Mouse (Mus musculus): ENCODE measurements around the gene Fubp3. TPM values are rescaled to one million over a fixed set of nuclear protein-coding genes. Genes with fewer than 3 reads are reported as not detected.

Fubp3 gene
- polyA plus RNA-seq, 1 experiment from 2014 or later, result 19.4 TPM

DNA sequence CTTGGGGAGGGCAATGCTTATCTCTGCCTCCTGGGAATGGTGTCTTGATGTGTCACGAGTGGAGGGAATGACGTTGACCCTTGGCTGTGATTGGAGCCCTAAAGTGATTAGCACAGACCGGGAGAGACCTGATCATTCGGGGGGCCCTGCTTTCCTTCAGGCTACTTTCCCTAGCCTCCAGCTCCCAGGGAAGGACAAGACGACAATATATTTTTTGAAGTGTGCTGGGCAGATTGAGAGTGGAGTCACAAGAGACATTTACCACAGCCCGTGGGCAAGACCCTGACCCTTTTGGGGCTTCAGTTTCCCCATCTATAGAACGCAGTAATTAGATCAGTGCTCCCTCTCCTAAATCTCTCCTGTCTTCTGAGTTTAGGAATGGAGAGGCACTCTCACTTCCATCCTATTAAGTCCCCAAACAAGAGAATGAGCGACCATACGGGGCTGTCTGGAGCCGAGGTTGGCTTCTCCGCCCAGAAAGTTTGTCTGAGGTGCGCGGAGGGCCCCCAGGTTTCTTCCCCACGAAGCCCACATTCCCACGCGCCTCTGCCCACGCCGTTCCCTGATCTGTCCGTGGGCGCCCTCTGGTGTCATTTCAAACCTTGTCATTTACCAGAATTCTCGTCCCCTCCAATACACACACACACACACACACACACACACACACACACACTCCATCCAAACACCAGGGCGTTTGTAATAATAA is 82.6 kb downstream of the Fubp3 start:
- Histone ChIP-seq H3K4me1 (ENCODE audit: insufficient read depth) (peaks cover 6% of the 10 kb centered on the region; the same call in 1 of the 2 replicates), H3K9ac (replicated peaks) (no peak overlapping the region), H3K27me3 (ENCODE audit: insufficient read depth, low read length) (peaks cover 58% of the 10 kb centered on the region), H3K36me3 (replicated peaks; ENCODE audit: insufficient read depth, low read length) (no peaks in the 10 kb centered on the region), H3K27ac (ENCODE audit: low read depth) (no peak overlapping the region), H3K4me3 (ENCODE audit: low read depth, low read length) (no peak overlapping the region), H3K4me2 (ENCODE audit: low read depth, low read length) (peak overlapping the region; percentile 65; the same call in 1 of the 2 replicates), H3K9me3 (ENCODE audit: low read length) (no peaks in the 10 kb centered on the region)
- DNase-seq (peak; percentile 49), ATAC-seq (no peak)
- 5% methylated on average over 22 of the region's 22 CpGs for WGBS (ENCODE audit: insufficient replicate concordance)
- TF ChIP-seq EP300 (IDR thresholded peaks at IDR 0.05; ENCODE audit: low read depth), result no peak
- TF ChIP-seq CTCF (IDR thresholded peaks at IDR 0.05; ENCODE audit: low read depth), result peak; percentile 58

DNA sequence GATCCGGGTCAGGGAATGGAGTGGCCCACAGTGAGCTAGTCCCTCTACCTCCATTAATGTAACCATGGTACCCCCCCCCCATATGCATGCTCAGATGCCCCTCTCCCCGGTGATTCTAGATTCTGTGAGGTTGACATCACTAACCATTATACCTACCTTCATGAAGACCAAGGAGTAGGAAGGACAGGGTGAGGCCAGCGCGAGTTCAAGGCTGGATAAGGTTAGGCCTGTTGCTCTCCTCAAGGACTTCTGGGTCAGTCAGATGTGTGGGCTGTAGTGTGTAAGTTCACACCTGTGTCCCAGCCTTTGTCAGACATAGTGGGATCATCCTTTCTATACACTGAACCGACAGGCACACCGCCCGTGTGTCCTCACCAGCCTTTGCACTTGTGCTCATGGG is 83.9 kb downstream of the Fubp3 start:
- Histone ChIP-seq H3K4me3 (ENCODE audit: low read depth, low read length) (no peak overlapping the region), H3K4me2 (ENCODE audit: low read depth, low read length) (no peak overlapping the region), H3K9ac (replicated peaks) (no peak overlapping the region), H3K9me3 (ENCODE audit: low read length) (no peaks in the 10 kb centered on the region), H3K27ac (ENCODE audit: low read depth) (no peak overlapping the region), H3K27me3 (ENCODE audit: insufficient read depth, low read length) (peaks cover 52% of the 10 kb centered on the region), H3K4me1 (ENCODE audit: insufficient read depth) (peaks cover 6% of the 10 kb centered on the region; the same call in 1 of the 2 replicates), H3K36me3 (replicated peaks; ENCODE audit: insufficient read depth, low read length) (no peaks in the 10 kb centered on the region)
- 75% methylated on average over 7 of the region's 7 CpGs for WGBS (ENCODE audit: insufficient replicate concordance)
- DNase-seq, result no peak
- TF ChIP-seq CTCF (IDR thresholded peaks at IDR 0.05; ENCODE audit: low read depth), result no peak
- TF ChIP-seq EP300 (IDR thresholded peaks at IDR 0.05; ENCODE audit: low read depth), result no peak
- ATAC-seq, result no peak

DNA sequence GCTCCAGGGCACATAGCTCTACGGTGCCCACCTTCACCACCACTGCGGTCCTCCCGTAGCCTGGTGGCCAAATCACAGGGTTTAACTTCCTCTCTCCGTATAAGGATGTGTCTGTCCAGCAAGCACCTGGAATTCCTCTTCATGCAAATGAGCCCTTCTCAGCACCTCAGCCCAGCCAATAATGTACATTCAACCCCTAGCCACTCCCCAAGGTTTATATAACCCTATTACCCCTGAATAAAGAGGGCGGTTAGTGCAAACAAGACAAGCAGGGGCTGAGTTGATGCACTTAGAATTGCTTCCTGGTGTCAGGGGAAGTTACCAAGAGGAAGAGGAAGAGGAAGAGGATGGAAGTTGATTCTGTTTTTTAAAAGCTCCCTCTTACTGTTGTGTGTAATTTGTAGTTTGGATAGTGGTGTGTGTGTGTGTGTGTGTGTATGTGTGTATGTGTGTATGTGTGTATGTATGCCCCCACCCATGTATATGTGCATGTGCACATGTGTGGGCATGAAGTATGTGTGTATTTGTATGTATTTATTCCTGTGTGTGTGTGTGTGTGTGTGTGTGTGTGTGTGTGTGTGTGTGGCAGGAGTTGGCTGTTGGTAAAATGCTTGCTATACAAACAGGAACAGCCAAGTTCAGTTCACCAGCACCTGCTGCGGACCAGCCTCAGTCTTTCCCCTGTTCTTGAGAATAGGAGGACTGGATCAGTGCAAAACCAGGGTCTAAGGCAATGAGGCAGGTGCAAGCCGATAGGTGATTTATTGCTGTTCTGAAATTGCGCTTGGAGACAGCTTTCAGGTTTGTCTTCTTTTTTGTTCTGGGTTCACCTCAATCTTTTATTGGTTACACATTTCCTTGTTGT is 90.7 kb downstream of the Fubp3 start:
- no peak overlapping the region for H3K4me3 ChIP-seq (ENCODE audit: low read depth, low read length)
- no peak overlapping the region for H3K9ac ChIP-seq (replicated peaks)
- WGBS (ENCODE audit: insufficient replicate concordance), result 51% methylated on average over 8 of the region's 8 CpGs
- no peak for DNase-seq
- ATAC-seq, result no peak
- TF ChIP-seq CTCF (IDR thresholded peaks at IDR 0.05; ENCODE audit: low read depth) (no peak), EP300 (IDR thresholded peaks at IDR 0.05; ENCODE audit: low read depth) (no peak)
- 0 out of 2 replicates have a peak, but pooled peaks cover 3% of the 10 kb centered on the region for H3K27me3 ChIP-seq (ENCODE audit: insufficient read depth, low read length)
- H3K4me1 ChIP-seq (ENCODE audit: insufficient read depth), result no peaks in the 10 kb centered on the region
- H3K36me3 ChIP-seq (replicated peaks; ENCODE audit: insufficient read depth, low read length), result no peaks in the 10 kb centered on the region
- H3K9me3 ChIP-seq (ENCODE audit: low read length), result no peaks in the 10 kb centered on the region
- H3K27ac ChIP-seq (ENCODE audit: low read depth), result no peak overlapping the region
- no peak overlapping the region for H3K4me2 ChIP-seq (ENCODE audit: low read depth, low read length)

DNA sequence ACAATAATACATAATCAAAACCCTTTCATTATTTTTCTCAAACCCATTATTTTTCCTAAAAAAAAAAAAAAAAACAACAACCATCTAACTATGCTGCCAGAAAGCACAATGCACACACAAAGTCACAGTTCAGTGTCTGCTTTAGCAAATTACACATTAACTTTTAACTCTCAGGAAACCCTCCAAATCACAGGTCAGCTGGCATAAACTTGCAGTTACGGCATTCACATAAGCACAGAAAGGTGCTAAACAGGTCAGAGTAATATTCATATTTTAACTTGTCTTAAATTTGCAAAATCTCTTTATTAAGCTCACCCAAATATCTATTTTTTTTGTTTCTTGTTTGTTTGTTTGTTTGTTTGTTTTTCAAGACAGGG is 91.3 kb downstream of the Fubp3 start:
- ATAC-seq (no peak), DNase-seq (no peak)
- H3K36me3 ChIP-seq (replicated peaks; ENCODE audit: insufficient read depth, low read length), result no peaks in the 10 kb centered on the region
- WGBS (ENCODE audit: insufficient replicate concordance), result 60% methylated on average over 1 of the region's 1 CpGs
- no peaks in the 10 kb centered on the region for H3K4me1 ChIP-seq (ENCODE audit: insufficient read depth)
- H3K9ac ChIP-seq (replicated peaks), result no peak overlapping the region
- no peak overlapping the region for H3K4me2 ChIP-seq (ENCODE audit: low read depth, low read length)
- H3K9me3 ChIP-seq (ENCODE audit: low read length), result no peaks in the 10 kb centered on the region
- H3K27me3 ChIP-seq (ENCODE audit: insufficient read depth, low read length), result 0 out of 2 replicates have a peak, but pooled peaks cover 3% of the 10 kb centered on the region
- TF ChIP-seq EP300 (IDR thresholded peaks at IDR 0.05; ENCODE audit: low read depth), result no peak
- no peak for TF ChIP-seq CTCF (IDR thresholded peaks at IDR 0.05; ENCODE audit: low read depth)
- no peak overlapping the region for H3K4me3 ChIP-seq (ENCODE audit: low read depth, low read length)
- H3K27ac ChIP-seq (ENCODE audit: low read depth), result no peak overlapping the region

Small RNAs within 50 kb of the gene (microRNA-seq; reads per million reads assigned to microRNA genes)
- 2.0 reads per million for gene Mir6998

Other genes starting within 250 kb of the Fubp3 start
- 853 and 957 TPM in 2 replicates for gene Ass1, start 102.4 kb upstream of the Fubp3 start, polyA plus RNA-seq (2015; fragmentation: Nextera tagmentation; extraction: Ambion mirVana)
- not detected in 2 replicates for gene Prdm12, start 67.4 kb downstream of the Fubp3 start, polyA plus RNA-seq (2015; fragmentation: Nextera tagmentation; extraction: Ambion mirVana)
- gene Exosc2, start 98.1 kb downstream of the Fubp3 start, polyA plus RNA-seq (2015; fragmentation: Nextera tagmentation; extraction: Ambion mirVana), result 14.2 and 14.6 TPM in 2 replicates
- gene Abl1, start 115.7 kb downstream of the Fubp3 start, polyA plus RNA-seq (2015; fragmentation: Nextera tagmentation; extraction: Ambion mirVana), result 4.1 and 4.5 TPM in 2 replicates
- gene Qrfp, start 237.9 kb downstream of the Fubp3 start, polyA plus RNA-seq (2015; fragmentation: Nextera tagmentation; extraction: Ambion mirVana), result 0.07 and 0.08 TPM in 2 replicates